Mouse (Mus musculus) cerebellum, adult (tissue): ENCODE results near the gene Vmn1r53.
"Not testable (repeated sequence)": the region's sequence is repeated elsewhere in the genome, so short reads cannot be mapped to it uniquely, and the experiment has no call there.

ENCODE experiments used
- ATAC-seq: cut with Nextera tagmentation; 2 replicates; pipeline ENCODE4 v1.9.2; 2017; ENCODE audit warnings: mild to moderate bottlenecking, moderate library complexity, mixed read lengths; ENCODE audit not compliant: insufficient number of reproducible peaks, low FRiP score, low TSS enrichment

The Vmn1r53 gene

DNA sequence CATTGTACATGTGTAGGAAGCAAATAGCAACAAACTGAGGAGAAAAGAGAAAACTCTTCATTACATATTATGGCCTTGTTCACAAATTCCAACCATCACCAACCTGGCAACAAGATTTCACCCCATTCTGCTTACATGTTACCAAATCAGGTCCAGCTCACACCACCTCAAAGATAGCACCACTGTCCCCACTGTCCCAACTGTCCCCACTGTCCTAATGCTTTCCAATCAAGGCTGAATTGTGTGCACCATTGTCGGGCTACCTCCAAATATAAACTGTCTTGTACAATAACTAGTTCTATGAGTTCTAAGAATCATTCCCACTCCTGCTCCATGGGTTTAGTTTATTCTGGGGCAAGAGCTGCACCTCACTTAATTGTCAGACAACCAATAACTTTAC is at the start of gene Vmn1r53:
TSS of gene Vmn1r53 (minus strand) at position 101 of the 400 bp plus-strand sequence.
- no peak for ATAC-seq

DNA sequence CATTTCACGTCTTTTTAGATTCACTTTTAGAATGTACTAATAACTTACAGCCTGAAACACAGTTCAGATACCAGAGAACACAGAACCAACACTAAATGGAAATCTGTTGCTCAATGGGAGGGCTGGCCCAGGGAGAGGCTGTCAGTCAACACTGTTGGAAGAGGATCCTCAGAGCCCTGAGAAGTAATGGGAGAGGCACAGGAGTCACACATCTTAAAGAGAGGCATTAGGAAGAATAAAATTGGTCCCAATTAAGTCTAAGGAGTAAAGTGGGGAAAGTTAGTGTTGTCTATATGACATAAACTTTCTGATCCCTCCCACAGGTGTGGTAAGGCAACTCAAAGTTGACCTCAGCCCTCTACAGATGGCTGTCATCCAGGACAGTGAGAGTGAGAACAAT is 21.8 kb upstream of the Vmn1r53 start, which contains the start of gene Vmn1r54:
TSS of gene Vmn1r54 (plus strand) at position 301 of the 400 bp plus-strand sequence.
- ATAC-seq = no peak

DNA sequence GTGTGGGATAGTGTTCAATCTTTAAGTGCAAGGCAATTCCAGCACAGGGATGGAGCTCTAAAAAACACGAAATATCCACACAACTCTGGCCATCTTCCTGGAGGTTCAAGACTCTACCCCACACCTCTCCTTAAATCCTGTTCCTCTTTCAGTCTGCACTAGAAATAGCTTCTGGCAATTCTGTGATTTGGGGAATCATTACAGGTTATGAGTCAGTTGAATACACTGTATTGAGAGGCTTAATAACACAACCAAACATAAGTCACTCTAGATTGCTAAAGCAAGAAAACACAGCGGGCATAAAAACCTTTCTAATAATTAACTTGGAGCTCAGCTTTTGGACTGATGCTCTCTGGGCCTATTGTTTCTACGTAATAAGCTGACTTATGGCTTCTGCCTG is 19.8 kb upstream of the Vmn1r53 start:
- ATAC-seq = no peak

DNA sequence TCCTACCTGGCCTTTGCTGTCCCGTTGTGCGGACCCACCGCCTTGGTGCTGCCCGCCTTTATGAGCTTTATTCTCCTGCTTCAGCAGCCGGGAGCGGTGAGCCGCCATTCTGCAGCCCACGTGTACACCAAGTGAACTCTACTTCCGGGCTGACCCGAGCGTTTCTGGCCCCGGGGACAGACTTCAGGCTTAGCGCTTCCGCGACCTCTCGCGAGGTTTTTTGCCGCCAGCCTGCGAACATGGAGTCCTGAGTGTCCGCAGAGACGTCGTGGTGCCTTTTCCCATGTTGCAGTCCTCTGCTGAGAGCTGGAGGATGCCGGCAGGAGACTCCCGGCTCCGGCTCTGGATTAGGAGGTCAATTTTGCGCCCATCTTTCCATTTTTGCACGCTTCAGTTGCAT is 8.4 kb upstream of the Vmn1r53 start:
- ATAC-seq = no peak

DNA sequence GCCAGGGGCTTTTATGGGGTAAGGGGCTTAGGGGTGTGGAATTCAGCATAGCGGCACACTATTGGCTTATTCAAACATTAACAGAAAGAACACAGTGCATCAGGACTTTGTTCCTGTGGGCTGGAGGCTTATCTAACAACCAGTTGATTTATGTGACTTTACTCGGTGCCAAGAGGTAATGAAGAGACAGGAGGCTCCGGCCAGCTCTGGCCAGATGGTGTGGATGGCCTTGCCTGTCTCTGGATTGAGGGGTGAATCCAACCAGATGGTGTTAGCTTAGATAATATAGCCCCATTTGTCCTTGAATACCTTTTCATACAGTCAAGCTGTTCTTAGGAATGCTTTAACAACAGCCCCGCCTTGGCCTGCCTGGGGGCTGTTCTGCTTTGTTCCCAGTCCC is 7.9 kb upstream of the Vmn1r53 start:
- ATAC-seq = not testable (repeated sequence)

DNA sequence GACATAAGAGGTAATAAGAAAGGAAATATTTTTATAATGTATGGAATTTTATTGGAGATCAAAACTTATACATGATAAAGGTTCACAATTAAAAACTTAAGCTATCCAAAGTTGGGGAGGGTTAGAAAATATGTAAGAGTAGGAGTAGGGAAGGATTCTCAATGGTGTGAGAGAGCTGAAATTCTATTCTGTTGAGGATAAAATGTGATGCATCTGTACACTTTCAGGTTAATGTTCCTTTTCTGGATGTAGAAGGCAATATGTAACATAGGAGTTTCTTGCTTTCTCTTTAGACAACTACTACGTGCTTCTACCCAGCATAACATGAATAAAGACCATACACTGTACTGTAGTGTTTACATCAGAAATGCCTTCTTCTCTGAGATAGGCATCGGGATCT is 21.7 kb downstream of the Vmn1r53 start, which contains the start of gene V1ra8:
TSS of gene V1ra8 (plus strand) at position 301 of the 400 bp plus-strand sequence.
- ATAC-seq = not testable (repeated sequence)

DNA sequence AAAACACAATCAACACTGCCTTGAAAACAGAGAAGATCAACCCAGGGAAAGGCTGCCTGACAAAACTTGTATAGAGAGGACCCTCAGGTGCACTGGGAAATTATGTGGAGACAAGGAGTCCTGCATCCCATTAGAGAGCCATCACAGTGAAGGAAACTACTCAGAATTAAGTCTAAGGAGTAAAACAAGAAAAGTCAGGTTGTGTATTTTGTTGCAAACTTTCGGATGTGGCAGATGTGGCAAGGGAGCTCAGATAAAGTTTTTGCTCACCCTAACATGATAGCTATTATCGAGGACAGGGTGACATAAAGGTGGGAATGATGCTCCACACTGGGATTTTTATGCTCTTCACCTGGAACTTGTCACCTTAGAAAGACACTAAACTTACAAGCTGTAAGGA is 49.7 kb downstream of the Vmn1r53 start, which contains the start of gene Vmn1r52:
TSS of gene Vmn1r52 (plus strand) at position 301 of the 400 bp plus-strand sequence.
- no peak for ATAC-seq
